Mouse (Mus musculus) lung, embryonic 16.5 days (tissue): ENCODE data around the gene Spen. TPM values are rescaled to one million over a fixed set of nuclear protein-coding genes. Genes with fewer than 3 reads are reported as not detected.

Experiments used
- ATAC-seq: fragments of 200-750 bp; cut with Nextera tagmentation; 2 replicates; pipeline ENCODE4 v1.8.0; 2017; ENCODE audit warnings: low read depth, mild to moderate bottlenecking, moderate library complexity
- H3K27ac ChIP-seq: fragments of 300-500 bp; sonication (generic); 2 replicates; pipeline ENCODE4 v1.5.1; 2014; ENCODE audit warnings: mild to moderate bottlenecking, control low read depth, low read length
- H3K27me3 ChIP-seq: fragments of 300-500 bp; sonication (generic); 2 replicates; pipeline ENCODE4 v1.6.1; 2014; ENCODE audit warnings: low read depth, low read length, mixed read lengths; ENCODE audit not compliant: control insufficient read depth, insufficient read depth
- H3K36me3 ChIP-seq: fragments of 300-500 bp; sonication (generic); 2 replicates; pipeline ENCODE4 v1.6.1; 2014; ENCODE audit warnings: low read length; ENCODE audit not compliant: control insufficient read depth, insufficient read depth
- H3K4me1 ChIP-seq: fragments of 300-500 bp; sonication (generic); replicated peaks from 2 replicates; pipeline ENCODE4 v1.6.1; 2014; ENCODE audit warnings: low read length, mixed read lengths; ENCODE audit not compliant: control insufficient read depth, insufficient read depth
- H3K4me2 ChIP-seq: fragments of 300-500 bp; sonication (generic); 2 replicates; pipeline ENCODE4 v1.6.1; 2014; ENCODE audit warnings: low read depth, low read length, control low read depth
- H3K4me3 ChIP-seq: fragments of 300-500 bp; sonication (generic); 2 replicates; pipeline ENCODE4 v1.5.1; 2014; ENCODE audit warnings: mild to moderate bottlenecking, low read length, control low read depth
- H3K9ac ChIP-seq: fragments of 300-500 bp; sonication (generic); 2 replicates; pipeline ENCODE4 v1.6.1; 2014; ENCODE audit warnings: low read length, control low read depth
- H3K9me3 ChIP-seq: fragments of 300-500 bp; sonication (generic); 2 replicates; pipeline ENCODE4 v1.6.1; 2016; ENCODE audit warnings: low read length; ENCODE audit not compliant: control insufficient read depth
- WGBS: fragments of 180-500 bp; shearing (Covaris S2); extraction: QIAGEN DNeasy Blood & Tissue Kit; methylation state at CpG from one replicate; pipeline ENCODE4 v1.1.7; 2014; 5-methylcytosine and 5-hydroxymethylcytosine counted together
- polyA plus RNA-seq: library from polyadenylated mRNA; unstranded; fragments of >200 nt; fragmentation: Nextera tagmentation; extraction: Ambion mirVana; gene quantifications from 2 replicates; pipeline ENCODE4 v1.2.1, GENCODE M21; 2015

Gene Spen
- 6.9 and 7.4 TPM in 2 replicates for polyA plus RNA-seq

- peak within 1 kb of the TSS; percentile 92 for H3K4me3 ChIP-seq
- H3K27me3 ChIP-seq: no peaks in the 10 kb centered on the region
- peak within 1 kb of the TSS; percentile 100 for H3K27ac ChIP-seq
- no peaks in the 10 kb centered on the region for H3K36me3 ChIP-seq
- peaks cover 22% of the 10 kb centered on the region for H3K4me1 ChIP-seq
- no peaks in the 10 kb centered on the region for H3K9me3 ChIP-seq
- H3K9ac ChIP-seq: peak within 1 kb of the TSS; percentile 92
- peak within 1 kb of the TSS; percentile 99 for H3K4me2 ChIP-seq
- peak; percentile 91 for ATAC-seq
- under 1% methylated on average over 73 of the region's 88 CpGs for WGBS
Observed at GRCm38 (mm10) chr4:141538408-141539212, at the start of gene Spen. Gene Spen, minus strand, starts transcription at chr4:141538597.

GRCm38 (mm10) chr4:141583919-141584318 is 45.5 kb upstream of the Spen start:
- Histone ChIP-seq H3K9ac (no peak overlapping the region), H3K4me1 (no peaks in the 10 kb centered on the region), H3K36me3 (peaks cover 49% of the 10 kb centered on the region), H3K4me2 (no peak overlapping the region), H3K4me3 (no peak overlapping the region), H3K9me3 (no peaks in the 10 kb centered on the region), H3K27ac (no peak overlapping the region), H3K27me3 (no peaks in the 10 kb centered on the region)
- no peak for ATAC-seq
- WGBS: 88% methylated on average over 8 of the region's 8 CpGs

- Histone ChIP-seq H3K4me1 (no peaks in the 10 kb centered on the region), H3K4me2 (no peak overlapping the region), H3K36me3 (peaks cover 63% of the 10 kb centered on the region), H3K27me3 (no peaks in the 10 kb centered on the region), H3K4me3 (no peak overlapping the region), H3K9ac (no peak overlapping the region), H3K9me3 (peaks cover 2% of the 10 kb centered on the region; the same call in 1 of the 2 replicates), H3K27ac (no peak overlapping the region)
- ATAC-seq: no peak
- WGBS: 90% methylated on average over 13 of the region's 13 CpGs
Observed at GRCm38 (mm10) chr4:141581051-141581450, 42.7 kb upstream of the Spen start.

- Histone ChIP-seq H3K36me3 (peaks cover 53% of the 10 kb centered on the region), H3K4me2 (no peak overlapping the region), H3K27ac (0 out of 2 replicates have a peak overlapping the region, but pooled peaks have one; percentile 10), H3K27me3 (no peaks in the 10 kb centered on the region), H3K4me1 (peaks cover 9% of the 10 kb centered on the region), H3K9me3 (peaks cover 2% of the 10 kb centered on the region; the same call in 1 of the 2 replicates), H3K9ac (no peak overlapping the region), H3K4me3 (no peak overlapping the region)
- ATAC-seq: no peak
- 11% methylated on average over 3 of the region's 3 CpGs for WGBS
Observed at GRCm38 (mm10) chr4:141578833-141579232, 40.4 kb upstream of the Spen start.

GRCm38 (mm10) chr4:141576877-141577276 is 38.5 kb upstream of the Spen start:
- Histone ChIP-seq H3K27ac (no peak overlapping the region), H3K4me1 (peaks cover 17% of the 10 kb centered on the region), H3K4me3 (no peak overlapping the region), H3K27me3 (no peaks in the 10 kb centered on the region), H3K4me2 (no peak overlapping the region), H3K9me3 (peaks cover 2% of the 10 kb centered on the region; the same call in 1 of the 2 replicates), H3K9ac (no peak overlapping the region), H3K36me3 (peaks cover 40% of the 10 kb centered on the region)
- ATAC-seq: no peak
- 95% methylated on average over 7 of the region's 7 CpGs for WGBS

GRCm38 (mm10) chr4:141576404-141576803 is 38.0 kb upstream of the Spen start:
- no peak overlapping the region for H3K4me3 ChIP-seq
- WGBS: 77% methylated on average over 11 of the region's 11 CpGs
- H3K4me1 ChIP-seq: peaks cover 17% of the 10 kb centered on the region
- no peaks in the 10 kb centered on the region for H3K27me3 ChIP-seq
- peaks cover 37% of the 10 kb centered on the region for H3K36me3 ChIP-seq
- no peak overlapping the region for H3K4me2 ChIP-seq
- peaks cover 2% of the 10 kb centered on the region; the same call in 1 of the 2 replicates for H3K9me3 ChIP-seq
- no peak for ATAC-seq
- no peak overlapping the region for H3K27ac ChIP-seq
- no peak overlapping the region for H3K9ac ChIP-seq

GRCm38 (mm10) chr4:141574789-141575702 is 36.6 kb upstream of the Spen start:
- H3K27me3 ChIP-seq: no peaks in the 10 kb centered on the region
- peak; percentile 70 for ATAC-seq
- 32% methylated on average over 27 of the region's 27 CpGs for WGBS
- H3K9me3 ChIP-seq: peaks cover 2% of the 10 kb centered on the region; the same call in 1 of the 2 replicates
- H3K27ac ChIP-seq: peak overlapping the region; percentile 85
- peak overlapping the region; percentile 12; the same call in 1 of the 2 replicates for H3K4me3 ChIP-seq
- peaks cover 25% of the 10 kb centered on the region for H3K36me3 ChIP-seq
- H3K4me1 ChIP-seq: peaks cover 17% of the 10 kb centered on the region
- no peak overlapping the region; the same call in 1 of the 2 replicates for H3K9ac ChIP-seq
- H3K4me2 ChIP-seq: peak overlapping the region; percentile 45

- Histone ChIP-seq H3K9ac (no peak overlapping the region), H3K36me3 (peaks cover 17% of the 10 kb centered on the region), H3K27me3 (no peaks in the 10 kb centered on the region), H3K4me1 (peaks cover 17% of the 10 kb centered on the region), H3K27ac (peak overlapping the region; percentile 80), H3K9me3 (peaks cover 2% of the 10 kb centered on the region; the same call in 1 of the 2 replicates), H3K4me2 (no peak overlapping the region), H3K4me3 (no peak overlapping the region)
- peak; percentile 32; the same call in 1 of the 2 replicates for ATAC-seq
- WGBS: 22% methylated on average over 6 of the region's 6 CpGs
Observed at GRCm38 (mm10) chr4:141573359-141573966, 35.1 kb upstream of the Spen start.
